Mouse (Mus musculus): ENCODE measurements around the gene Trim43b. TPM values are rescaled to one million over a fixed set of nuclear protein-coding genes. Genes with fewer than 3 reads are reported as not detected.

Gene Trim43b
- polyA plus RNA-seq (2012; ENCODE audit: low replicate concordance), result not detected in 2 replicates

DNA sequence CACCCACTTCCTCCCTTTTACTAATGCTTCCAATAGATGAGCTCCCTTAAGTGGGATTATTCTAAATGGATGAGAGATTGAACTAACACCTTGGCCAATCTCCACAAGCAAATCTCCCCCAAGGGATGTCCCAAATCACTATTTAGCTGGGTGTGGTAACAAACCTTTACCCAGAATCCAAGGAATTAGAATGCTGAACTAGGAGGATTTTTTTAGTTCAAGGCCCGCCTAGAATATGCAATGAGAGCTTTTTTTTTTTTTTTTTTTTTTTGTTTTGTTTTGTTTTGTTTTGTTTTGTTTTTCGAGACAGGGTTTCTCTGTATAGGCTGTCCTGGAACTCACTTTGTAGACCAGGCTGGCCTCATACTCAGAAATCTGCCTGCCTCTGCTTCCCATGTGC, at the start of gene Trim43b:
TSS of gene Trim43b (minus strand) at position 101 of the 400 bp plus-strand sequence.

Other genes starting within 250 kb of the Trim43b start
- not detected in 2 replicates for gene Bcl2a1a, start 135.9 kb downstream of the Trim43b start, polyA plus RNA-seq (2012; ENCODE audit: low replicate concordance)
- gene Bcl2a1b, start 106.4 kb upstream of the Trim43b start, polyA plus RNA-seq (2012; ENCODE audit: low replicate concordance), result 0.38 and 0.54 TPM in 2 replicates
- gene Gm29094, start 106.5 kb upstream of the Trim43b start, polyA plus RNA-seq (2012; ENCODE audit: low replicate concordance), result not detected in 2 replicates
- gene Mthfs, start 117.8 kb upstream of the Trim43b start, polyA plus RNA-seq (2012; ENCODE audit: low replicate concordance), result 2.8 TPM in 1 of 2 replicates, not detected in the other

Data from leukemia stem cell, adult 10-12 weeks (primary cell).